Mouse (Mus musculus): ENCODE results near the gene C8b.

The C8b gene

GRCm38 (mm10) chr4:104766065-104766464 lies at the start of gene C8b:
TSS of gene C8b (plus strand) at chr4:104766317.
- DNase-seq, result no peak

- no peak for DNase-seq
These were observed 49.6 kb upstream of the C8b start for GRCm38 (mm10) chr4:104716506-104716905.

- DNase-seq, result no peak
These were observed 46.9 kb upstream of the C8b start for GRCm38 (mm10) chr4:104718973-104719795.

GRCm38 (mm10) chr4:104723527-104724045 lies 42.5 kb upstream of the C8b start:
- no peak for DNase-seq

- DNase-seq, result peak; percentile 26 to 28
These were observed 41.9 kb upstream of the C8b start for GRCm38 (mm10) chr4:104724258-104724657.

- DNase-seq, result peak in 1 of 2 experiments; percentile 35
These were observed 40.4 kb upstream of the C8b start for GRCm38 (mm10) chr4:104725673-104726072.

GRCm38 (mm10) chr4:104729185-104729584 lies 36.9 kb upstream of the C8b start:
- DNase-seq, result no peak

- DNase-seq, result no peak
These were observed 19.6 kb upstream of the C8b start for GRCm38 (mm10) chr4:104746500-104746899.

- no peak for DNase-seq
These were observed 12.0 kb upstream of the C8b start for GRCm38 (mm10) chr4:104754090-104754489.

GRCm38 (mm10) chr4:104760878-104761624 lies 5.1 kb upstream of the C8b start:
- DNase-seq, result no peak

GRCm38 (mm10) chr4:104768190-104768589 lies 2.1 kb downstream of the C8b start:
- no peak for DNase-seq

- no peak for DNase-seq
These were observed 3.5 kb downstream of the C8b start for GRCm38 (mm10) chr4:104769602-104770001.

- no peak for DNase-seq
These were observed 4.2 kb downstream of the C8b start for GRCm38 (mm10) chr4:104770331-104770730.

- no peak for DNase-seq
These were observed 9.5 kb downstream of the C8b start for GRCm38 (mm10) chr4:104775601-104776000.

GRCm38 (mm10) chr4:104779460-104779859 lies 13.3 kb downstream of the C8b start:
- no peak for DNase-seq

- DNase-seq, result no peak
These were observed 15.3 kb downstream of the C8b start for GRCm38 (mm10) chr4:104781441-104781840.

GRCm38 (mm10) chr4:104782346-104782745 lies 16.2 kb downstream of the C8b start:
- no peak for DNase-seq

GRCm38 (mm10) chr4:104792111-104792510 lies 26.0 kb downstream of the C8b start:
- no peak for DNase-seq

- no peak for DNase-seq
These were observed 32.8 kb downstream of the C8b start for GRCm38 (mm10) chr4:104798951-104799350.

GRCm38 (mm10) chr4:104801625-104802024 lies 35.5 kb downstream of the C8b start:
- no peak for DNase-seq

- DNase-seq, result no peak
These were observed 38.0 kb downstream of the C8b start for GRCm38 (mm10) chr4:104804100-104804499.

- DNase-seq, result no peak
These were observed 39.5 kb downstream of the C8b start for GRCm38 (mm10) chr4:104805414-104806257.
